Mouse (Mus musculus) thymus, postnatal 0 days (tissue): ENCODE results near the gene Spata18. TPM values are rescaled to one million over a fixed set of nuclear protein-coding genes. Genes with fewer than 3 reads are reported as not detected.

Source experiments
- DNase-seq: peaks from one replicate; pipeline ENCODE4 v3.0.0-alpha.2; 2015; ENCODE audit warnings: low spot score
- polyA plus RNA-seq: library from polyadenylated mRNA; unstranded; fragments of >200 nt; fragmentation: Nextera tagmentation; extraction: Ambion mirVana; gene quantifications from 2 replicates; pipeline ENCODE4 v1.2.1, GENCODE M21; 2015

Gene Spata18
- polyA plus RNA-seq, 1 experiment from 2014 or later, result 0.17 TPM

DNA sequence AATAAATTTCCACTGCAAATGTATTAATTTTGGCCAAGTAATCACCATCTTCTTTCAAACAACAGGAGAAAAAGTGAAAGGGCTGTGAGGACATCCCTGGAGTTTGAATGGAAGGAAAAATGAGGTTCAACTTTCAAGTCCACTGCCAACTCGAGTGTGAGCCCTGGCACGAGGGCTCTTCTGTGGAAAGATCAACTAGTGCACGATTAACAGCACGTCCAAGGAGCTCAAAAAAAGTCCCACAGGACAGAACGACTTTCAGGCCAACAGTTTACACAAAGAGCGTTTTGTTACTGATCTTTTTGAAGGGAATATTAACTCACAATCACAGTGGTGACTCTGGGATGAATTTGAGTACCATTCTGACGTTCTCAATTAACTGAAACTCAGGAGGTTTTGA is 61.7 kb downstream of the Spata18 start:
- no peak for DNase-seq

DNA sequence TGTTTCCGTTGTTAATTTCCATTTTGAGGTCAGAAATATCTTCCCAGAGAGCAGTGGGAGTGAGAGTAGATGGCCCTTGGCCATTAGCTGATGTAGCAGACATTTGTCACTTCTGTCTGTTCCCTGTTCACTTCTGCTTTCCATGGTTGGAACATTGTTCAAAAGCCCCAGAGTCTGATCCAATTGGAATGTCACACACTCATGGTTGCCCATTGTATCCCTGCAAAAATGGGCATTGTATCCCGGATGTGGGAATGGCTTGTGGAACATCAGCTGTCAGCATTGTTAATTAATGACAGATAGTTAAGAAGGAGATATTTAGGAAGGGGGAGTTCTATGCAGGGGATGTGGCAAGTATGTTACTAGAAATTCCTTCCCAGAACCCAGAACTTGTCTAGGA is 65.8 kb downstream of the Spata18 start:
- DNase-seq, result no peak

DNA sequence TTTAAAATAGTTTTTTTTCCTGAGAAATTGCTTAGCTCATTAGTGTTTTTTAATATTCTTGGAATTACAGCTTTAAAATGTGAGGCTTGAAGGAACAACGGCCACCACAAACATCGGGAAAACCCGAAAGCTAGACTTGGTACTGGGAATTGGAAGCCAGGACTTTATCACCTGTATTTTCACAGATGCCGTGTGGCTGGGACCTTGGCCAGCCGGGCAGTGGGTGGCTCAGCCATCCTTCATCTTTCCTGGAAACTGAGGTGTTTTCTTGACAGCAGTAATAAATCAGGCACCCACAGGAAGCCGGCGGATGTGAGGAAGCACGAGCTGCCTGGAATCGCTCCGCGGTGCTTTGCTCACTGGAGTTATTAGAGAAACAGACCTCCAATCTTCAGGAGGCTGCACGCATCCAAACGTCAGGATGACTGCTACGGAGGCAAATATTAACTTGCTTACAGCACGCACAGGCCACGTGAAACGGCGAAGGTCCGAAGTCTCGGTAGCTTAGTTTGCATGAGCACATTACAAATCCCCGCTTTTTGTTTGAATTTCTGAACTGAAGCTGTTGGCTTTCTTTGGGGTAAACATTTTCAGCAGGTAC is 70.6 kb downstream of the Spata18 start:
- DNase-seq, result no peak

DNA sequence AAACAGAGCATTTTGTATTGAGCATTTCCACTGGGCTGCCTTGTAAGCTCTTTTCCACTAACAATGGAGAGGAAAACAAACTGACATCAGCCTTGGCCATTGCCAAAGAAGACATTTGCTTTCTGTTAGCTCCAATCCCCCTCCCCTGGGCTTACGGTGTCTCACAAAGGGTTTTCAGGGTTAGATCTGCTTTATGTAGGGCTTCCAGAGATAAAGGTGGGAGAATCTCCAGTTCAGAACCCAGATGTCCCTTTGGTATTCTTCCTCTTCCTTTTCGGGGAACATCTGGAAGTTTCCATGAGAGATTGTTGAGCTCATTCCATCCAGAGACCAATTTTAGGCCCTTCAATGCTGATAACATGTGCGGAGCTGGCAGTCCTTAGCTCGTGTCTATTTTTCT is 74.8 kb downstream of the Spata18 start:
- no peak for DNase-seq

DNA sequence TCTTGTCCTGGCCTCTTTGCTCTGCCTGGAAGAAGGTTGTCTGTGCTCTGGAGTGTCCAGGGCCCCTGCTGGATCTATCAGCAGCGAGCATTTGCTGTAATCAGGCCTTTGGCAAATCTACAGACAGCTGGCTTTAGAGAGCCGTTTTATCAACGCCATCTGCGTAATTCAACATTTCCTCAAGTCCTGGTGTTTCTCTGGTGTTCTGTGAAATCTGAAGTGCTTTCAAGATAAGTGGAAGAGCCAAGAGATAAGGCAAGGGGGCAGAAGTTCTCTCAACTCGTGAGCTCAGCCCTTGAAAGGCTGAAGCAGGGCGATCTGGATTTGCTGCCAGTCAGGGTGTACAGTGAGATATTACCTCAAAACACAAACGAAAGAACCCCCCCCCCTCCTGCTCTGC is 77.5 kb downstream of the Spata18 start:
- no peak for DNase-seq

Other genes with a start within 250 kb of the Spata18 start
- gene Cwh43, start 245.3 kb upstream of the Spata18 start, polyA plus RNA-seq, result 0.14 and 0.35 TPM in 2 replicates
- 5.9 and 8.8 TPM in 2 replicates for gene Dcun1d4, start 170.4 kb upstream of the Spata18 start, polyA plus RNA-seq
- gene Lrrc66, start 18.9 kb upstream of the Spata18 start, polyA plus RNA-seq, result 0.44 and 0.64 TPM in 2 replicates
- 9.5 and 11.0 TPM in 2 replicates for gene Sgcb, start 3.6 kb upstream of the Spata18 start, polyA plus RNA-seq